Mouse (Mus musculus) MEL (cell line): ENCODE measurements around the gene Ptpn1. TPM values are rescaled to one million over a fixed set of nuclear protein-coding genes. Genes with fewer than 3 reads are reported as not detected.

ENCODE experiments used
- DNase-seq: peaks from one replicate; pipeline ENCODE4 v3.0.0; 2011; ENCODE audit warnings: low read depth, low spot score
- H3K27ac ChIP-seq: 2 replicates; pipeline ENCODE4 v1.5.1; 2012; ENCODE audit warnings: low read depth, mild to moderate bottlenecking, control low read depth, low read length, moderate library complexity; ENCODE audit not compliant: control insufficient read depth
- H3K27me3 ChIP-seq, 2 experiments: fragments of 150-350 bp in 1 of 2; sonication (generic) in 1 of 2; 2 replicates each; pipeline ENCODE4 v1.6.1; 2012; ENCODE audit warnings: low read length in 2 of 2, mild to moderate bottlenecking in 2 of 2, improper control_type of control experiment in 1 of 2, moderate library complexity in 1 of 2; ENCODE audit not compliant: insufficient read depth in 2 of 2, control insufficient read depth in 1 of 2
- H3K36me3 ChIP-seq, 2 experiments: 2 replicates each; pipeline ENCODE4 v1.6.1; 2012 to 2014; ENCODE audit warnings: low read length in 2 of 2, improper control_type of control experiment in 1 of 2, inconsistent platforms in 1 of 2, mild to moderate bottlenecking in 1 of 2; ENCODE audit not compliant: insufficient read depth in 2 of 2, control insufficient read depth in 1 of 2
- H3K4me1 ChIP-seq, 2 experiments: fragments of 150-350 bp in 1 of 2; sonication (generic) in 1 of 2; 2 replicates each; pipeline ENCODE4 v1.6.1; 2012; ENCODE audit warnings: low read length in 2 of 2, improper control_type of control experiment in 1 of 2, mild to moderate bottlenecking in 1 of 2; ENCODE audit not compliant: insufficient read depth in 2 of 2, control insufficient read depth in 1 of 2
- H3K4me3 ChIP-seq, 2 experiments: fragments of 150-350 bp in 1 of 2; sonication (generic) in 1 of 2; 2 replicates each; pipeline ENCODE4 v1.5.1; 2012; ENCODE audit warnings: low read depth in 2 of 2, low read length in 2 of 2, mild to moderate bottlenecking in 2 of 2, moderate library complexity in 2 of 2, control low read depth in 1 of 2, improper control_type of control experiment in 1 of 2; ENCODE audit not compliant: control insufficient read depth in 1 of 2, insufficient read depth in 1 of 2
- H3K79me2 ChIP-seq: 2 replicates; pipeline ENCODE4 v1.6.1; 2012; ENCODE audit warnings: mild to moderate bottlenecking, low read length, moderate library complexity; ENCODE audit not compliant: control insufficient read depth, poor library complexity, insufficient read depth
- H3K9ac ChIP-seq: 2 replicates; pipeline ENCODE4 v1.6.1; 2012; ENCODE audit warnings: low read depth, mild to moderate bottlenecking, control low read depth, low read length, moderate library complexity; ENCODE audit not compliant: control insufficient read depth, poor library complexity, severe bottlenecking
- H3K9me3 ChIP-seq: fragments of 150-350 bp; sonication (generic); replicated peaks from 2 replicates; pipeline ENCODE4 v1.6.1; 2012; ENCODE audit warnings: mild to moderate bottlenecking, low read length, improper control_type of control experiment, moderate library complexity; ENCODE audit not compliant: insufficient read depth
- BHLHE40 ChIP-seq: IDR thresholded peaks from 2 replicates; pipeline ENCODE4 v1.6.1; 2012; ENCODE audit warnings: low read depth, mild to moderate bottlenecking, inconsistent platforms, low read length, improper control_type of control experiment, borderline replicate concordance
- CHD2 ChIP-seq: IDR thresholded peaks from 2 replicates; pipeline ENCODE4 v1.6.1; 2011; ENCODE audit warnings: low read length, improper control_type of control experiment
- CTCF ChIP-seq, 3 experiments: IDR thresholded peaks in 2 of 3; conservative IDR thresholded peaks in 1 of 3; 2 replicates each; pipeline ENCODE4 v1.5.1; 2011 to 2012; ENCODE audit warnings: low read length in 3 of 3, low read depth in 2 of 3, mild to moderate bottlenecking in 2 of 3, improper control_type of control experiment in 1 of 3, inconsistent platforms in 1 of 3, mixed read lengths in 1 of 3, moderate library complexity in 1 of 3; ENCODE audit not compliant: control insufficient read depth in 1 of 3, insufficient read depth in 1 of 3, poor library complexity in 1 of 3, severe bottlenecking in 1 of 3
- E2F4 ChIP-seq: IDR thresholded peaks from 2 replicates; pipeline ENCODE4 v1.6.1; 2011; ENCODE audit warnings: low read depth, low read length, improper control_type of control experiment, borderline replicate concordance
- ELF1 ChIP-seq: IDR thresholded peaks from 2 replicates; pipeline ENCODE4 v1.6.1; 2014; ENCODE audit warnings: low read depth, mild to moderate bottlenecking, inconsistent platforms, low read length, improper control_type of control experiment, moderate library complexity
- ETS1 ChIP-seq: IDR thresholded peaks from 2 replicates; pipeline ENCODE4 v1.6.1; 2012; ENCODE audit warnings: low read depth, mild to moderate bottlenecking, inconsistent platforms, low read length, improper control_type of control experiment, moderate library complexity
- GATA1 ChIP-seq: IDR thresholded peaks from 2 replicates; pipeline ENCODE4 v1.6.1; 2011; ENCODE audit warnings: low read depth, low read length, improper control_type of control experiment
- HCFC1 ChIP-seq: IDR thresholded peaks from 2 replicates; pipeline ENCODE4 v1.6.1; 2012; ENCODE audit warnings: low read depth, mild to moderate bottlenecking, inconsistent platforms, low read length, improper control_type of control experiment, moderate library complexity
- JUND ChIP-seq: IDR thresholded peaks from 2 replicates; pipeline ENCODE4 v1.6.1; 2011; ENCODE audit warnings: low read depth, mild to moderate bottlenecking, improper control_type of control experiment, low read length
- KAT2A ChIP-seq: conservative IDR thresholded peaks from 2 replicates; pipeline ENCODE4 v1.6.1; 2012; ENCODE audit warnings: low read depth, low read length, improper control_type of control experiment, inconsistent platforms
- MAFK ChIP-seq: IDR thresholded peaks from 2 replicates; pipeline ENCODE4 v1.6.1; 2011; ENCODE audit warnings: low read depth, mild to moderate bottlenecking, low read length, improper control_type of control experiment, borderline replicate concordance
- MAX ChIP-seq: IDR thresholded peaks from 2 replicates; pipeline ENCODE4 v1.6.1; 2011; ENCODE audit warnings: low read length, improper control_type of control experiment
- MEF2A ChIP-seq: IDR thresholded peaks from 2 replicates; pipeline ENCODE4 v1.6.1; 2014; ENCODE audit warnings: low read depth, mild to moderate bottlenecking, inconsistent platforms, low read length, improper control_type of control experiment; ENCODE audit not compliant: poor library complexity, insufficient replicate concordance, severe bottlenecking; ENCODE audit errors: extremely low read depth
- MXI1 ChIP-seq: IDR thresholded peaks from 2 replicates; pipeline ENCODE4 v1.6.1; 2011; ENCODE audit warnings: mild to moderate bottlenecking, low read depth, low read length, improper control_type of control experiment
- MYB ChIP-seq: IDR thresholded peaks from 2 replicates; pipeline ENCODE4 v1.6.1; 2011; ENCODE audit warnings: mild to moderate bottlenecking, low read depth, low read length, improper control_type of control experiment
- MYC ChIP-seq: IDR thresholded peaks from 2 replicates; pipeline ENCODE4 v1.6.1; 2011; ENCODE audit warnings: low read depth, mild to moderate bottlenecking, low read length, improper control_type of control experiment, moderate library complexity
- POLR2A ChIP-seq, 2 experiments: IDR thresholded peaks; 2 replicates each; pipeline ENCODE4 v1.6.1; 2011 to 2012; ENCODE audit warnings: low read length in 2 of 2, mild to moderate bottlenecking in 2 of 2, control low read depth in 1 of 2, improper control_type of control experiment in 1 of 2, low read depth in 1 of 2, moderate library complexity in 1 of 2; ENCODE audit not compliant: control insufficient read depth in 1 of 2, insufficient read depth in 1 of 2, poor library complexity in 1 of 2
- POLR2AphosphoS2 ChIP-seq: IDR thresholded peaks from 2 replicates; pipeline ENCODE4 v1.6.1; 2011; ENCODE audit warnings: low read length, improper control_type of control experiment
- RAD21 ChIP-seq: IDR thresholded peaks from 2 replicates; pipeline ENCODE4 v1.6.1; 2011; ENCODE audit warnings: mild to moderate bottlenecking, low read depth, low read length, improper control_type of control experiment
- RCOR1 ChIP-seq: IDR thresholded peaks from 2 replicates; pipeline ENCODE4 v1.6.1; 2012; ENCODE audit warnings: low read depth, mild to moderate bottlenecking, inconsistent platforms, low read length, improper control_type of control experiment
- SIN3A ChIP-seq: IDR thresholded peaks from 2 replicates; pipeline ENCODE4 v1.6.1; 2012; ENCODE audit warnings: low read length, improper control_type of control experiment, inconsistent platforms
- TAL1 ChIP-seq: IDR thresholded peaks from 2 replicates; pipeline ENCODE4 v1.6.1; 2012; ENCODE audit warnings: mild to moderate bottlenecking, inconsistent platforms, low read length, moderate library complexity, mixed read lengths
- TBP ChIP-seq: IDR thresholded peaks from 2 replicates; pipeline ENCODE4 v1.8.0; 2011; ENCODE audit warnings: low read depth, low read length, improper control_type of control experiment
- TCF12 ChIP-seq: IDR thresholded peaks from 2 replicates; pipeline ENCODE4 v1.6.1; 2014; ENCODE audit warnings: low read depth, mild to moderate bottlenecking, inconsistent platforms, low read length, improper control_type of control experiment, moderate library complexity
- USF1 ChIP-seq: IDR thresholded peaks from 2 replicates; pipeline ENCODE4 v1.6.1; 2014; ENCODE audit warnings: low read depth, mild to moderate bottlenecking, inconsistent platforms, low read length, improper control_type of control experiment, moderate library complexity
- ZC3H11A ChIP-seq: IDR thresholded peaks from 2 replicates; pipeline ENCODE4 v1.6.1; 2012; ENCODE audit warnings: low read depth, mild to moderate bottlenecking, inconsistent platforms, low read length, improper control_type of control experiment
- polyA plus RNA-seq, 2 experiments: library from polyadenylated mRNA; stranded (reverse) in 1 of 2; unstranded in 1 of 2; fragments of >175 nt in 1 of 2; fragments of >200 nt in 1 of 2; gene quantifications; 2 replicates each; pipeline versions ENCODE4 v1.2.1 to v1.2.4; 2012; ENCODE audit warnings: low replicate concordance in 2 of 2, low read depth in 1 of 2; ENCODE audit not compliant: insufficient read length in 2 of 2, insufficient read depth in 1 of 2, missing spikeins in 1 of 2
- total RNA-seq: library from RNA; depleted of rRNA; stranded (reverse); fragments of 300-350 nt; gene quantifications from 2 replicates; pipeline ENCODE4 v1.2.3, GENCODE M21; 2012

Ptpn1 gene
- total and polyA plus RNA-seq, 3 experiments = 55.3 to 62.9 TPM; not detected in 1

DNA sequence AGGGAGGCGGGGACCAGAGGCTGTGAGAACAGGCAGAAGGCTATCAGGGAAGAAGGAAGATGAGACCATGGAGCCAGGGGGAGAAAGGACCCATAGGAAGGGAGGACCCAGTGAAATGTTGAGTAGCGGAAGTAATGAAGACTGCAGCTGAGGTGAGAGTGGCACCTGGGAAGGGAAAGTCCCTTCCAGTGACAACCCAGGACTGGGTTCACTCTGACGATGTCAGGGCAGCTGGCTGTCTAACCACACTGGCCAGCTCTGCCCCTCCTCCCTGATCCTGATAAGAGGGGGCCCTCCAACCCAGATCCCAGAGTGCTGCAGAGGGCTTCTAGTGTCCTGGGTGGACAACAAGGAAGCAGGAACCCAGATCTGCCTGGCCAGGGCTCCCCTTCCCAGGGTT is 65.7 kb downstream of the Ptpn1 start:
- no peaks in the 10 kb centered on the region for H3K4me1 ChIP-seq
- H3K27me3 ChIP-seq = peaks cover 0 to 1% of the 10 kb centered on the region in 2 experiments; a peak in 2 of 4 replicates
- H3K36me3 ChIP-seq = no peaks in the 10 kb centered on the region
- TF ChIP-seq SIN3A (no peak), MXI1 (no peak), ELF1 (no peak), MEF2A (no peak), ETS1 (no peak), E2F4 (no peak), MYB (no peak), KAT2A (no peak), TAL1 (no peak), TBP (no peak), MAFK (no peak)
- H3K79me2 ChIP-seq = no peaks in the 10 kb centered on the region
- H3K27ac ChIP-seq = no peak overlapping the region
- no peak overlapping the region for H3K9ac ChIP-seq
- no peaks in the 10 kb centered on the region for H3K9me3 ChIP-seq
- no peak for DNase-seq
- no peak overlapping the region for H3K4me3 ChIP-seq

DNA sequence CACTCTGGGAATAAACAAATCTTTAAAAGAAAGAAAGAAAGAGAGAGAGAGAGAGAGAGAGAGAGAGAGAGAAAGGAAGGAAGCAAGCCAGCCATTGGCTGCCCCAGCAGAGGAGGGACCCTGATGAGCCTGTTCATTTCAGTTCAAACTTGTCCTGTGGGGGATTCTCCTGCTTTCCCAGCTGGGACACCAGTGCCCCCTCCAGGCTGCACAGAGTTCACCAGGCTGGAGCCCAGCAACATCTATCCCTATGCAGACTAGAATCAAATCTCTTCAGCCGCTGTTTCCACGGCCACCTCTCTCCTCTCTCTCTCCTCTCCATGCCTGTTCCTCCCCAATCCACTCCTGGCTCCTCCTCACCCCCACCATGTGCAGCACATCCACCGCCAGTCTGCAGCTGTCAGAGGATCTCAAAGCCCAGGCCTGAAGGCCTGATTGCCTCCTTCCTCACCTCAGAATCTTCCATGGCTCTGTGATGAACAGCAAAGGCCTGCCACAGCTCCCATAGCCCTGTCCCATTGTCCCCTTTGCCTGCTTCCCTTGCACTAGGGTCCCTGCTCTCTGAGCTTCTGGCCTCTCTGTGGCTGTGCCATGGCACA is 67.4 kb downstream of the Ptpn1 start:
- Histone ChIP-seq H3K4me1 (no peaks in the 10 kb centered on the region), H3K9ac (no peak overlapping the region), H3K9me3 (no peaks in the 10 kb centered on the region), H3K27me3 (no peaks in the 10 kb centered on the region; a peak in 1 of 4 replicates), H3K36me3 (no peaks in the 10 kb centered on the region), H3K27ac (no peak overlapping the region), H3K4me3 (no peak overlapping the region), H3K79me2 (no peaks in the 10 kb centered on the region)
- no peak for DNase-seq
- no peak for TF ChIP-seq MAX
- TF ChIP-seq ZC3H11A = peak; percentile 7; the same call in 1 of the 2 replicates
- peak; percentile 12 to 47 (median 35); a peak in 5 of 6 replicates for TF ChIP-seq CTCF (IDR thresholded peaks at IDR 0.05 in 2 of 3, conservative IDR thresholded peaks at IDR 0.05 in 1 of 3; ENCODE audit: control insufficient read depth in 1 of 3, insufficient read depth in 1 of 3, low read depth in 2 of 3, low read length in 3 of 3, poor library complexity in 1 of 3, severe bottlenecking in 1 of 3)
- peak; percentile 25 for TF ChIP-seq RAD21

DNA sequence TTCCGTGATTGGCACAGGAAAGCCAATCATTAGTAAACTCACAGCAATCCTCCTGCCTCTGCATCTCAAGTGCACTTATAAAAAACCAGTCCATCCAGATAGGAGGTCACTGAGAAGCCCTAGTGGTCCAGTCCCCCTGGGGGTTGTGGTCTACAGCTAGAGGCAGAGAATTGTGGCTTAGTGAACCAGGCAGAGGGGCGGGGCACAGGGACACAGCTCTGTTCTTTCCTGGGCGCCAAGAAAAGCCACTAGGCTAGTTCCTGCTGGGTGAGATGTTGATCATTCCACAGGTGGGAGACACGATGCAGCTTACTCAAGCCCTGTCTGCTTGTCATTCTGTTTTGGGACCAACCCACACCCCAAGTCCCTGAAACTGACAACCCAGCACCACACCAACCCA is 70.3 kb downstream of the Ptpn1 start:
- H3K27me3 ChIP-seq = no peaks in the 10 kb centered on the region
- H3K9me3 ChIP-seq = no peaks in the 10 kb centered on the region
- H3K9ac ChIP-seq = no peak overlapping the region
- H3K4me3 ChIP-seq = no peak overlapping the region
- no peak overlapping the region for H3K27ac ChIP-seq
- no peaks in the 10 kb centered on the region for H3K4me1 ChIP-seq
- H3K79me2 ChIP-seq = no peaks in the 10 kb centered on the region
- no peaks in the 10 kb centered on the region for H3K36me3 ChIP-seq
- no peak for DNase-seq
- TF ChIP-seq ELF1 (no peak), POLR2AphosphoS2 (no peak), MEF2A (no peak), GATA1 (no peak), TAL1 (no peak), JUND (no peak), MXI1 (no peak), CHD2 (no peak), MYC (no peak), SIN3A (no peak), HCFC1 (no peak), RCOR1 (no peak), POLR2A (IDR thresholded peaks at IDR 0.05; ENCODE audit: control insufficient read depth in 1 of 2, insufficient read depth in 1 of 2, low read depth in 1 of 2, low read length in 2 of 2, poor library complexity in 1 of 2) (no peak), BHLHE40 (no peak), TCF12 (no peak), USF1 (no peak)
